8 mouse cellular contexts compared by ENCODE assay signal in genomic region chrX:140060886-140061874, GRCm38 (mm10). TPM values are rescaled to one million over a fixed set of nuclear protein-coding genes. Genes with fewer than 3 reads are reported as not detected.
DNase-seq lines count a peak whose midpoint lies in the region; ATAC-seq and TF ChIP-seq lines count a peak whose summit lies in the region.

No protein-coding gene starts in this region.

- TF ChIP-seq CTCF in heart, adult 2 months (IDR thresholded peaks at IDR 0.05) = no peak
- TF ChIP-seq CTCF in heart, postnatal 0 days (IDR thresholded peaks at IDR 0.05; ENCODE audit: low read depth) = no peak

- no peak overlapping the region for H3K9ac ChIP-seq in heart, adult 2 months (ENCODE audit: low read depth, low read length)
- no peak overlapping the region for H3K9ac ChIP-seq in heart, postnatal 0 days (replicated peaks; ENCODE audit: low read depth, low read length)
- no peak overlapping the region for H3K9ac ChIP-seq in limb, embryonic 12.5 days (replicated peaks)
- H3K9ac ChIP-seq in neural tube, embryonic 12.5 days = no peak overlapping the region

- peaks cover 9% of the 10 kb centered on the region for H3K27me3 ChIP-seq in heart, adult 2 months (ENCODE audit: control insufficient read depth, insufficient read depth, low read length)
- H3K27me3 ChIP-seq in heart, postnatal 0 days (ENCODE audit: control insufficient read depth, insufficient read depth, low read length) = peaks cover 24% of the 10 kb centered on the region; the same call in 1 of the 2 replicates
- H3K27me3 ChIP-seq in limb, embryonic 12.5 days = peaks cover 45% of the 10 kb centered on the region
- H3K27me3 ChIP-seq in neural tube, embryonic 12.5 days (replicated peaks) = peaks cover 21% of the 10 kb centered on the region

- peak overlapping the region; percentile 53 for H3K4me2 ChIP-seq in heart, postnatal 0 days (ENCODE audit: low read depth, low read length)
- H3K4me2 ChIP-seq in limb, embryonic 12.5 days = peak overlapping the region; percentile 52
- peak overlapping the region; percentile 57 for H3K4me2 ChIP-seq in neural tube, embryonic 12.5 days (replicated peaks)

- peak overlapping the region; percentile 8; the same call in 1 of the 2 replicates for H3K4me3 ChIP-seq in heart, adult 2 months
- H3K4me3 ChIP-seq in heart, postnatal 0 days (ENCODE audit: low read depth, low read length) = peak overlapping the region; percentile 37
- peak overlapping the region; percentile 31 for H3K4me3 ChIP-seq in limb, embryonic 12.5 days (replicated peaks)
- H3K4me3 ChIP-seq in neural tube, embryonic 12.5 days = peak overlapping the region; percentile 30

- no peak for TF ChIP-seq POLR2A in heart, adult 2 months (IDR thresholded peaks at IDR 0.05; ENCODE audit: insufficient read depth, low read depth, low read length)

- DNase-seq in heart, adult 2 months = peak in 1 of 2 experiments; percentile 18
- no peak for DNase-seq in heart, adult 9 months (ENCODE audit: low spot score in 2 of 2)
- peak; percentile 14 for DNase-seq in adrenal gland, postnatal 25 days
- no peak for DNase-seq in heart, postnatal 0 days (ENCODE audit: low spot score)
- no peak for DNase-seq in spleen, postnatal 36 days (ENCODE audit: low spot score in 2 of 2)
- no peak for DNase-seq in MN1 (ENCODE audit: low spot score)

- H3K79me2 ChIP-seq in heart, adult 2 months (replicated peaks; ENCODE audit: control insufficient read depth, insufficient read depth, low read length) = no peaks in the 10 kb centered on the region

- no peaks in the 10 kb centered on the region for H3K36me3 ChIP-seq in heart, adult 2 months (ENCODE audit: control insufficient read depth, insufficient read depth, low read length)
- H3K36me3 ChIP-seq in heart, postnatal 0 days (replicated peaks; ENCODE audit: control insufficient read depth, insufficient read depth, low read length) = no peaks in the 10 kb centered on the region
- no peaks in the 10 kb centered on the region for H3K36me3 ChIP-seq in limb, embryonic 12.5 days
- no peaks in the 10 kb centered on the region for H3K36me3 ChIP-seq in neural tube, embryonic 12.5 days

- H3K27ac ChIP-seq in heart, adult 2 months = no peak overlapping the region
- H3K27ac ChIP-seq in heart, postnatal 0 days (ENCODE audit: low read depth) = no peak overlapping the region
- H3K27ac ChIP-seq in limb, embryonic 12.5 days = no peak overlapping the region
- H3K27ac ChIP-seq in neural tube, embryonic 12.5 days = no peak overlapping the region

- no peaks in the 10 kb centered on the region for H3K4me1 ChIP-seq in heart, adult 2 months (ENCODE audit: control insufficient read depth, insufficient read depth, low read length)
- no peaks in the 10 kb centered on the region for H3K4me1 ChIP-seq in heart, postnatal 0 days (ENCODE audit: control insufficient read depth, insufficient read depth)
- no peaks in the 10 kb centered on the region for H3K4me1 ChIP-seq in limb, embryonic 12.5 days (replicated peaks)
- H3K4me1 ChIP-seq in neural tube, embryonic 12.5 days = no peaks in the 10 kb centered on the region

- 28% methylated on average over 83 of the region's 90 CpGs for WGBS in heart, adult 2 months
- WGBS in heart, postnatal 0 days = 22% methylated on average over 80 of the region's 90 CpGs
- 20% methylated on average over 80 of the region's 90 CpGs for WGBS in limb, embryonic 12.5 days
- WGBS in neural tube, embryonic 12.5 days = 21% methylated on average over 89 of the region's 90 CpGs

- ATAC-seq in heart, postnatal 0 days (ENCODE audit: insufficient read depth, low read depth) = no peak
- no peak for ATAC-seq in limb, embryonic 12.5 days (ENCODE audit: insufficient number of reproducible peaks, insufficient read depth, low FRiP score, low TSS enrichment, low read depth)
- ATAC-seq in neural tube, embryonic 12.5 days (ENCODE audit: low FRiP score, low read depth) = peak; percentile 53; the same call in 1 of the 2 replicates

- H3K9me3 ChIP-seq in heart, postnatal 0 days (replicated peaks; ENCODE audit: control insufficient read depth, low read length) = peaks cover 12% of the 10 kb centered on the region
- peaks cover 7% of the 10 kb centered on the region for H3K9me3 ChIP-seq in limb, embryonic 12.5 days
- no peaks in the 10 kb centered on the region for H3K9me3 ChIP-seq in neural tube, embryonic 12.5 days

- no peak for TF ChIP-seq EP300 in heart, adult 2 months (IDR thresholded peaks at IDR 0.05; ENCODE audit: insufficient read depth, low read depth, low read length)
- TF ChIP-seq EP300 in heart, postnatal 0 days (IDR thresholded peaks at IDR 0.05; ENCODE audit: low read depth) = no peak

- intact Hi-C loops in heart, adult 2 months (cut with DNase I) = no loop called here

RNA-seq across cellular contexts. Expression of gene Nup62cl, which starts 1.3 kb away (rescaled TPM):
- not detected for total RNA-seq in heart, adult 2 months (2021)
- polyA plus RNA-seq in heart, adult 2 months (2012; rRNA removed) = 0.20 and 0.51 TPM in 2 replicates
- total RNA-seq in adrenal gland, postnatal 25 days (2021) = 9.0 and 16.4 TPM in 2 replicates
- total RNA-seq in heart, postnatal 0 days (2014; rRNA removed; ENCODE audit: low replicate concordance) = not detected in 2 replicates
- polyA plus RNA-seq in heart, postnatal 0 days (2015; fragmentation: Nextera tagmentation; extraction: Ambion mirVana) = 0.38 and 0.49 TPM in 2 replicates
- polyA plus RNA-seq in limb, embryonic 12.5 days (2016; fragmentation: Nextera tagmentation; extraction: Ambion mirVana) = 3.4 and 4.4 TPM in 2 replicates
- polyA plus RNA-seq in neural tube, embryonic 12.5 days (2016; fragmentation: Nextera tagmentation; extraction: Ambion mirVana) = 1.2 and 1.9 TPM in 2 replicates

RNA-seq across cellular contexts. Expression of gene Pih1h3b, which starts 1.5 kb away (rescaled TPM):
- total RNA-seq in heart, adult 2 months (2021) = not detected
- polyA plus RNA-seq in heart, adult 2 months (2012; rRNA removed) = not detected in 2 replicates
- not detected in 2 replicates for total RNA-seq in adrenal gland, postnatal 25 days (2021)
- not detected in 2 replicates for total RNA-seq in heart, postnatal 0 days (2014; rRNA removed; ENCODE audit: low replicate concordance)
- polyA plus RNA-seq in heart, postnatal 0 days (2015; fragmentation: Nextera tagmentation; extraction: Ambion mirVana) = 0.07 TPM in 1 of 2 replicates, not detected in the other
- polyA plus RNA-seq in limb, embryonic 12.5 days (2016; fragmentation: Nextera tagmentation; extraction: Ambion mirVana) = not detected in 2 replicates
- polyA plus RNA-seq in neural tube, embryonic 12.5 days (2016; fragmentation: Nextera tagmentation; extraction: Ambion mirVana) = not detected in 2 replicates
